Mouse (Mus musculus): ENCODE measurements around the gene Dlst.
"Not testable (repeated sequence)": the region's sequence is repeated elsewhere in the genome, so short reads cannot be mapped to it uniquely, and the experiment has no call there.

Dlst gene

GRCm38 (mm10) chr12:85115678-85116077, 5.0 kb downstream of the Dlst start:
- DNase-seq = no peak

- no peak for DNase-seq
These were observed 11.3 kb downstream of the Dlst start for GRCm38 (mm10) chr12:85121806-85122459.

GRCm38 (mm10) chr12:85123108-85123530, 12.5 kb downstream of the Dlst start:
- no peak for DNase-seq

GRCm38 (mm10) chr12:85123645-85124044, 13.0 kb downstream of the Dlst start:
- DNase-seq = no peak

- no peak for DNase-seq
These were observed 14.1 kb downstream of the Dlst start for GRCm38 (mm10) chr12:85124751-85125150.

GRCm38 (mm10) chr12:85126986-85127603, 16.5 kb downstream of the Dlst start:
- no peak for DNase-seq

GRCm38 (mm10) chr12:85129426-85129978, 18.9 kb downstream of the Dlst start:
- DNase-seq = no peak

GRCm38 (mm10) chr12:85131361-85131760, 20.7 kb downstream of the Dlst start:
- no peak for DNase-seq

- no peak for DNase-seq
These were observed 23.6 kb downstream of the Dlst start for GRCm38 (mm10) chr12:85134043-85134794.

GRCm38 (mm10) chr12:85135513-85136470, 25.2 kb downstream of the Dlst start:
- peak; percentile 31 to 32 for DNase-seq

GRCm38 (mm10) chr12:85136627-85137026, 26.0 kb downstream of the Dlst start:
- no peak for DNase-seq

GRCm38 (mm10) chr12:85140036-85140701, 29.5 kb downstream of the Dlst start:
- DNase-seq = no peak

- DNase-seq = no peak
These were observed 30.5 kb downstream of the Dlst start for GRCm38 (mm10) chr12:85141096-85141495.

GRCm38 (mm10) chr12:85142803-85143202, 32.2 kb downstream of the Dlst start:
- DNase-seq = peak; percentile 81 to 90

GRCm38 (mm10) chr12:85144276-85144675, 33.6 kb downstream of the Dlst start:
- not testable (repeated sequence) for DNase-seq

GRCm38 (mm10) chr12:85144821-85145220, 34.2 kb downstream of the Dlst start:
- no peak for DNase-seq

GRCm38 (mm10) chr12:85145630-85146029, 35.0 kb downstream of the Dlst start:
- DNase-seq = no peak

GRCm38 (mm10) chr12:85146355-85146754, 35.7 kb downstream of the Dlst start:
- no peak for DNase-seq

GRCm38 (mm10) chr12:85146881-85147280, 36.2 kb downstream of the Dlst start:
- DNase-seq = no peak

- no peak for DNase-seq
These were observed 39.8 kb downstream of the Dlst start for GRCm38 (mm10) chr12:85150321-85151001.

Data from cerebellum, postnatal 36 days (tissue).